Mouse (Mus musculus): Measurements from ENCODE around the gene Dnah7c. TPM values are rescaled to one million over a fixed set of nuclear protein-coding genes. Genes with fewer than 3 reads are reported as not detected.
"Not testable (repeated sequence)": the region's sequence is repeated elsewhere in the genome, so short reads cannot be mapped to it uniquely, and the experiment has no call there.

Dnah7c gene
- polyA plus RNA-seq, 1 experiment: under 0.01 TPM

DNA sequence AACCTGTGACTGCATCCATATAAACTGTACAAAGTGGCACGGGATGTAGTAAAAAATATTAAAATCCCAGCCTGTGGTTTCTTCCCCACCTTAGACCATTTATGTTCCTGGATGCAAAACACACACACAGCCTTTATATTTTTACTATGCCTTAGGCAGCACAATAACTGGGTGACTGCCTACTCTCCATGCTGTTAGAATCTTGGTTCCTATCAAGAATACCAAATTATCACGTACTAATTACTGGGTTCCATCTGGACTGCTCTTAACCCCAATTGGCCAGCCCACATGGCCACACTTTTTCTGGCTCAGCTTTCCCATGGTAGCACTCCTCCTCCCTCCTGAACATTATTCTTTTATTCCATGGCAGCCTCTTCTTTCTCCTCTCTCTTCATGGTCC, 309.1 kb downstream of the Dnah7c start:
- not testable (repeated sequence) for H3K27me3 ChIP-seq (ENCODE audit: control insufficient read depth, insufficient read depth, insufficient read length); H3K36me3 ChIP-seq (ENCODE audit: control insufficient read depth, insufficient read depth); H3ac ChIP-seq (ENCODE audit: control insufficient read depth, insufficient read length)

GRCm38 (mm10) chr1:46764600-46764999, 339.2 kb downstream of the Dnah7c start:
- not testable (repeated sequence) for H3K4me2 ChIP-seq (ENCODE audit: low read depth); H3ac ChIP-seq (ENCODE audit: control insufficient read depth, insufficient read length); H3K4me3 ChIP-seq; H3K36me3 ChIP-seq (ENCODE audit: control insufficient read depth, insufficient read depth); H3K79me2 ChIP-seq (ENCODE audit: control insufficient read depth, insufficient read depth); H3K27me3 ChIP-seq (ENCODE audit: control insufficient read depth, insufficient read depth, insufficient read length)

More for the DNA sequence above, 309.1 kb downstream of the Dnah7c start:
- H3K4me2 ChIP-seq (ENCODE audit: low read depth); H3K4me3 ChIP-seq; H3K79me2 ChIP-seq (ENCODE audit: control insufficient read depth, insufficient read depth): not testable (repeated sequence)

- not testable (repeated sequence) for H3K27me3 ChIP-seq (ENCODE audit: control insufficient read depth, insufficient read depth, insufficient read length); H3K79me2 ChIP-seq (ENCODE audit: control insufficient read depth, insufficient read depth); H3K4me2 ChIP-seq (ENCODE audit: low read depth); H3ac ChIP-seq (ENCODE audit: control insufficient read depth, insufficient read length); H3K36me3 ChIP-seq (ENCODE audit: control insufficient read depth, insufficient read depth); H3K4me3 ChIP-seq
Observed at GRCm38 (mm10) chr1:46769318-46769717, 343.9 kb downstream of the Dnah7c start.

DNA sequence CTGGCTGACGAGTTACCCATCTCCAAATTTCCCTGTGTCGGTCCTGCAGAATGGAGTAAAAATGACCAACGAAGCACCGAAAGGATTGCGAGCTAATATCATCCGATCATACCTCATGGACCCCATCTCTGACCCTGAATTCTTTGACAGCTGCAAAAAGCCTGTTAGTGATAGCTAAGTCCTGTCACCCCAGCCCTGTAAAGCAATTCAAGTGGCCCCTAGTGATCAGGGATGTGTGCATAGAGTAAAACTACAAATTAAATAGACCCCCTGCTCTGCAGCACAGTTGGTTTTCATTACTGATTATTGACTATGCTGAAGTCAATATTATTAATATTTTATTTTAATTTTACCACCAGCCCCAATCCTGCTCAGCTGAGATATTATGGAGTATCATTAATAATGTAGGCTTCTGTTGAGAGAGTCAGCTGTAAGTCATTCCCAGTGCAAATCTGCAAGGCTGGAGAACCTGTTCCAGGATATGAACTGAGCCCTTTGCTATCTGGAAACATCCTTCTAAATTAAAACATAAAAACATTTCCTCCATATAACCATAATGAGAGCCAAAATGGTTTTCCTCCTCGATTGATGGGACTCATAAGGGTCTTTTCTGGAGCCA, 344.8 kb downstream of the Dnah7c start:
- H3K79me2 ChIP-seq (ENCODE audit: control insufficient read depth, insufficient read depth); H3K36me3 ChIP-seq (ENCODE audit: control insufficient read depth, insufficient read depth); H3ac ChIP-seq (ENCODE audit: control insufficient read depth, insufficient read length); H3K27me3 ChIP-seq (ENCODE audit: control insufficient read depth, insufficient read depth, insufficient read length); H3K4me3 ChIP-seq; H3K4me2 ChIP-seq (ENCODE audit: low read depth): not testable (repeated sequence)

DNA sequence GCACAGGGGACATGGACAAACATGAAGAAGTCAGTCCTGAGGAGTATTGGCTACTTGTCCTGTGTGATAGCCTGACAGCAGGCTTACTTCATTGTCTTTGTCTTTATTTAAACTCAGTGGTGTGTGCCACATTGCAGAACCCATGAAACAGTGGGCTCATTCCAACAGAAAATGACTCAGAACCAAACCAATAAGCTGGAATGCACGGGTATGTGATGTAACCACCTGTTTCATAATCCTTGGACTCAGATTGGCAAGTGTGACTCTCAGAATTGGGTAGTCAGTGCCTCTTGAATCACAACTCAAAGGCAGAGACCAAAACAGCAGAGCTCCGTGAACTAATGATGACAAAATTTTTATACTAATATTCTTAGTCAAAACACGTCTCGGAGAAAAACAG, 356.8 kb downstream of the Dnah7c start:
- not testable (repeated sequence) for H3K79me2 ChIP-seq (ENCODE audit: control insufficient read depth, insufficient read depth); H3K36me3 ChIP-seq (ENCODE audit: control insufficient read depth, insufficient read depth); H3K4me2 ChIP-seq (ENCODE audit: low read depth); H3ac ChIP-seq (ENCODE audit: control insufficient read depth, insufficient read length); H3K4me3 ChIP-seq; H3K27me3 ChIP-seq (ENCODE audit: control insufficient read depth, insufficient read depth, insufficient read length)

GRCm38 (mm10) chr1:46805074-46805473, 379.7 kb downstream of the Dnah7c start:
- H3K27me3 ChIP-seq (ENCODE audit: control insufficient read depth, insufficient read depth, insufficient read length): no peaks in the 10 kb centered on the region
- H3ac ChIP-seq (ENCODE audit: control insufficient read depth, insufficient read length): no peak overlapping the region
- no peak overlapping the region for H3K4me3 ChIP-seq
- no peaks in the 10 kb centered on the region for H3K79me2 ChIP-seq (ENCODE audit: control insufficient read depth, insufficient read depth)
- TF ChIP-seq POLR2AphosphoS2 (IDR thresholded peaks at IDR 0.05; ENCODE audit: insufficient read length, low read depth) (no peak), MYOD1 (IDR thresholded peaks at IDR 0.05; ENCODE audit: control insufficient read depth in 1 of 3, insufficient read length in 2 of 3, low read depth in 2 of 3) (no peak), REST (IDR thresholded peaks at IDR 0.05; ENCODE audit: insufficient read depth, insufficient read length) (no peak), MYOG (IDR thresholded peaks at IDR 0.05; ENCODE audit: control insufficient read depth in 1 of 3, insufficient read depth in 1 of 3, insufficient read length in 2 of 3, low read depth in 2 of 3) (no peak), CEBPB (IDR thresholded peaks at IDR 0.05; ENCODE audit: insufficient read depth, poor library complexity, severe bottlenecking) (no peak), TCF3 (IDR thresholded peaks at IDR 0.05; ENCODE audit: insufficient read length, low read depth) (no peak), E2F4 (IDR thresholded peaks at IDR 0.05; ENCODE audit: insufficient read depth) (no peak), SRF (IDR thresholded peaks at IDR 0.05; ENCODE audit: control insufficient read depth, insufficient read length, low read depth) (no peak), MAX (IDR thresholded peaks at IDR 0.05; ENCODE audit: low read depth) (no peak)
- no peaks in the 10 kb centered on the region for H3K36me3 ChIP-seq (ENCODE audit: control insufficient read depth, insufficient read depth)
- H3K4me2 ChIP-seq (ENCODE audit: low read depth): no peak overlapping the region

- not testable (repeated sequence) for H3K27me3 ChIP-seq (ENCODE audit: control insufficient read depth, insufficient read depth, insufficient read length); H3K79me2 ChIP-seq (ENCODE audit: control insufficient read depth, insufficient read depth); H3K4me2 ChIP-seq (ENCODE audit: low read depth); H3ac ChIP-seq (ENCODE audit: control insufficient read depth, insufficient read length); H3K4me3 ChIP-seq; H3K36me3 ChIP-seq (ENCODE audit: control insufficient read depth, insufficient read depth)
Observed at GRCm38 (mm10) chr1:46808630-46809029, 383.2 kb downstream of the Dnah7c start.

- no peak overlapping the region for H3K4me3 ChIP-seq
- H3K79me2 ChIP-seq (ENCODE audit: control insufficient read depth, insufficient read depth): no peaks in the 10 kb centered on the region
- no peak overlapping the region for H3K4me2 ChIP-seq (ENCODE audit: low read depth)
- no peaks in the 10 kb centered on the region for H3K36me3 ChIP-seq (ENCODE audit: control insufficient read depth, insufficient read depth)
- TF ChIP-seq CEBPB (IDR thresholded peaks at IDR 0.05; ENCODE audit: insufficient read depth, poor library complexity, severe bottlenecking) (no peak), MAX (IDR thresholded peaks at IDR 0.05; ENCODE audit: low read depth) (no peak), TCF3 (IDR thresholded peaks at IDR 0.05; ENCODE audit: insufficient read length, low read depth) (no peak), MYOG (IDR thresholded peaks at IDR 0.05; ENCODE audit: control insufficient read depth in 1 of 3, insufficient read depth in 1 of 3, insufficient read length in 2 of 3, low read depth in 2 of 3) (no peak), MYOD1 (IDR thresholded peaks at IDR 0.05; ENCODE audit: control insufficient read depth in 1 of 3, insufficient read length in 2 of 3, low read depth in 2 of 3) (no peak), REST (IDR thresholded peaks at IDR 0.05; ENCODE audit: insufficient read depth, insufficient read length) (no peak), TCF12 (IDR thresholded peaks at IDR 0.05; ENCODE audit: insufficient read depth, poor library complexity, severe bottlenecking) (no peak), USF1 (IDR thresholded peaks at IDR 0.05; ENCODE audit: low read depth) (no peak), POLR2A (IDR thresholded peaks at IDR 0.05; ENCODE audit: insufficient read length, low read depth) (no peak), SRF (IDR thresholded peaks at IDR 0.05; ENCODE audit: control insufficient read depth, insufficient read length, low read depth) (no peak), E2F4 (IDR thresholded peaks at IDR 0.05; ENCODE audit: insufficient read depth) (no peak), POLR2AphosphoS2 (IDR thresholded peaks at IDR 0.05; ENCODE audit: insufficient read length, low read depth) (no peak)
- H3ac ChIP-seq (ENCODE audit: control insufficient read depth, insufficient read length): no peak overlapping the region
- no peaks in the 10 kb centered on the region for H3K27me3 ChIP-seq (ENCODE audit: control insufficient read depth, insufficient read depth, insufficient read length)
Observed at GRCm38 (mm10) chr1:46817934-46818333, 392.5 kb downstream of the Dnah7c start.

All from myocyte (in vitro differentiated cells).